Mouse (Mus musculus): Measurements from ENCODE around the gene Rps6ka5. TPM values are rescaled to one million over a fixed set of nuclear protein-coding genes. Genes with fewer than 3 reads are reported as not detected.

Gene Rps6ka5
- polyA plus RNA-seq, 1 experiment from 2014 or later = 4.8 TPM

- peaks cover 3% of the 10 kb centered on the region; the same call in 1 of the 2 replicates for H3K4me1 ChIP-seq (ENCODE audit: control insufficient read depth, insufficient read depth, low read length)
- no peak overlapping the region for H3K27ac ChIP-seq (replicated peaks; ENCODE audit: low read depth, low read length)
- WGBS = 77% methylated on average over 4 of the region's 4 CpGs
- H3K4me2 ChIP-seq (ENCODE audit: low read depth, low read length) = no peak overlapping the region
- H3K9me3 ChIP-seq (ENCODE audit: control insufficient read depth, low read length) = no peaks in the 10 kb centered on the region
- ATAC-seq (ENCODE audit: low read depth) (no peak), DNase-seq (ENCODE audit: low spot score) (no peak)
- no peak overlapping the region for H3K4me3 ChIP-seq (ENCODE audit: low read depth, low read length)
- no peaks in the 10 kb centered on the region for H3K27me3 ChIP-seq (replicated peaks; ENCODE audit: control insufficient read depth, insufficient read depth, low read length)
- no peaks in the 10 kb centered on the region for H3K36me3 ChIP-seq (ENCODE audit: control insufficient read depth, insufficient read depth, low read length)
- H3K9ac ChIP-seq (ENCODE audit: low read depth, low read length) = no peak overlapping the region
These were observed 193.6 kb downstream of the Rps6ka5 start for GRCm38 (mm10) chr12:100533209-100533608.

- ATAC-seq (ENCODE audit: low read depth) = no peak
- DNase-seq (ENCODE audit: low spot score) = no peak
- Histone ChIP-seq H3K27ac (replicated peaks; ENCODE audit: low read depth, low read length) (no peak overlapping the region), H3K27me3 (replicated peaks; ENCODE audit: control insufficient read depth, insufficient read depth, low read length) (no peaks in the 10 kb centered on the region), H3K4me2 (ENCODE audit: low read depth, low read length) (no peak overlapping the region), H3K9ac (ENCODE audit: low read depth, low read length) (no peak overlapping the region), H3K9me3 (ENCODE audit: control insufficient read depth, low read length) (no peaks in the 10 kb centered on the region), H3K4me1 (ENCODE audit: control insufficient read depth, insufficient read depth, low read length) (peaks cover 12% of the 10 kb centered on the region), H3K36me3 (ENCODE audit: control insufficient read depth, insufficient read depth, low read length) (no peaks in the 10 kb centered on the region), H3K4me3 (ENCODE audit: low read depth, low read length) (no peak overlapping the region)
- 76% methylated on average over 1 of the region's 1 CpGs for WGBS
These were observed 195.0 kb downstream of the Rps6ka5 start for GRCm38 (mm10) chr12:100531740-100532139.

GRCm38 (mm10) chr12:100530871-100531270, 195.9 kb downstream of the Rps6ka5 start:
- Histone ChIP-seq H3K36me3 (ENCODE audit: control insufficient read depth, insufficient read depth, low read length) (no peaks in the 10 kb centered on the region), H3K4me3 (ENCODE audit: low read depth, low read length) (no peak overlapping the region), H3K9ac (ENCODE audit: low read depth, low read length) (no peak overlapping the region), H3K4me1 (ENCODE audit: control insufficient read depth, insufficient read depth, low read length) (peaks cover 8% of the 10 kb centered on the region; the same call in 1 of the 2 replicates), H3K27me3 (replicated peaks; ENCODE audit: control insufficient read depth, insufficient read depth, low read length) (no peaks in the 10 kb centered on the region), H3K27ac (replicated peaks; ENCODE audit: low read depth, low read length) (no peak overlapping the region), H3K4me2 (ENCODE audit: low read depth, low read length) (no peak overlapping the region), H3K9me3 (ENCODE audit: control insufficient read depth, low read length) (no peaks in the 10 kb centered on the region)
- ATAC-seq (ENCODE audit: low read depth) (no peak), DNase-seq (ENCODE audit: low spot score) (no peak)
- WGBS = 74% methylated on average over 5 of the region's 5 CpGs

GRCm38 (mm10) chr12:100529651-100530050, 197.1 kb downstream of the Rps6ka5 start:
- H3K9me3 ChIP-seq (ENCODE audit: control insufficient read depth, low read length) = no peaks in the 10 kb centered on the region
- no peak overlapping the region; the same call in 1 of the 2 replicates for H3K27ac ChIP-seq (replicated peaks; ENCODE audit: low read depth, low read length)
- H3K36me3 ChIP-seq (ENCODE audit: control insufficient read depth, insufficient read depth, low read length) = no peaks in the 10 kb centered on the region
- no peak overlapping the region for H3K4me2 ChIP-seq (ENCODE audit: low read depth, low read length)
- no peak overlapping the region for H3K4me3 ChIP-seq (ENCODE audit: low read depth, low read length)
- WGBS = 73% methylated on average over 5 of the region's 5 CpGs
- H3K4me1 ChIP-seq (ENCODE audit: control insufficient read depth, insufficient read depth, low read length) = peaks cover 8% of the 10 kb centered on the region; the same call in 1 of the 2 replicates
- no peak overlapping the region for H3K9ac ChIP-seq (ENCODE audit: low read depth, low read length)
- no peaks in the 10 kb centered on the region for H3K27me3 ChIP-seq (replicated peaks; ENCODE audit: control insufficient read depth, insufficient read depth, low read length)
- DNase-seq (ENCODE audit: low spot score) = no peak
- no peak for ATAC-seq (ENCODE audit: low read depth)

- Histone ChIP-seq H3K4me3 (ENCODE audit: low read depth, low read length) (no peak overlapping the region), H3K27ac (replicated peaks; ENCODE audit: low read depth, low read length) (no peak overlapping the region), H3K9ac (ENCODE audit: low read depth, low read length) (no peak overlapping the region), H3K9me3 (ENCODE audit: control insufficient read depth, low read length) (no peaks in the 10 kb centered on the region), H3K27me3 (replicated peaks; ENCODE audit: control insufficient read depth, insufficient read depth, low read length) (no peaks in the 10 kb centered on the region), H3K36me3 (ENCODE audit: control insufficient read depth, insufficient read depth, low read length) (no peaks in the 10 kb centered on the region), H3K4me2 (ENCODE audit: low read depth, low read length) (no peak overlapping the region), H3K4me1 (ENCODE audit: control insufficient read depth, insufficient read depth, low read length) (peaks cover 8% of the 10 kb centered on the region; the same call in 1 of the 2 replicates)
- peak; percentile 51 for DNase-seq (ENCODE audit: low spot score)
- 15% methylated on average over 8 of the region's 8 CpGs for WGBS
- ATAC-seq (ENCODE audit: low read depth) = no peak
These were observed 197.6 kb downstream of the Rps6ka5 start for GRCm38 (mm10) chr12:100529172-100529571.

- H3K4me2 ChIP-seq (ENCODE audit: low read depth, low read length) = peak overlapping the region; percentile 45
- H3K9me3 ChIP-seq (ENCODE audit: control insufficient read depth, low read length) = no peaks in the 10 kb centered on the region
- H3K9ac ChIP-seq (ENCODE audit: low read depth, low read length) = no peak overlapping the region
- H3K36me3 ChIP-seq (ENCODE audit: control insufficient read depth, insufficient read depth, low read length) = no peaks in the 10 kb centered on the region
- no peaks in the 10 kb centered on the region for H3K27me3 ChIP-seq (replicated peaks; ENCODE audit: control insufficient read depth, insufficient read depth, low read length)
- no peak for DNase-seq (ENCODE audit: low spot score)
- no peak for ATAC-seq (ENCODE audit: low read depth)
- 49% methylated on average over 3 of the region's 3 CpGs for WGBS
- peaks cover 8% of the 10 kb centered on the region; the same call in 1 of the 2 replicates for H3K4me1 ChIP-seq (ENCODE audit: control insufficient read depth, insufficient read depth, low read length)
- H3K27ac ChIP-seq (replicated peaks; ENCODE audit: low read depth, low read length) = 0 out of 2 replicates have a peak overlapping the region, but pooled peaks have one; percentile 11
- H3K4me3 ChIP-seq (ENCODE audit: low read depth, low read length) = no peak overlapping the region
These were observed 198.5 kb downstream of the Rps6ka5 start for GRCm38 (mm10) chr12:100528246-100528645.

GRCm38 (mm10) chr12:100527753-100528152, 199.0 kb downstream of the Rps6ka5 start:
- no peak overlapping the region for H3K9ac ChIP-seq (ENCODE audit: low read depth, low read length)
- H3K9me3 ChIP-seq (ENCODE audit: control insufficient read depth, low read length) = no peaks in the 10 kb centered on the region
- H3K4me2 ChIP-seq (ENCODE audit: low read depth, low read length) = peak overlapping the region; percentile 45
- no peaks in the 10 kb centered on the region for H3K27me3 ChIP-seq (replicated peaks; ENCODE audit: control insufficient read depth, insufficient read depth, low read length)
- peak; percentile 98 for ATAC-seq (ENCODE audit: low read depth)
- H3K4me1 ChIP-seq (ENCODE audit: control insufficient read depth, insufficient read depth, low read length) = peaks cover 8% of the 10 kb centered on the region; the same call in 1 of the 2 replicates
- DNase-seq (ENCODE audit: low spot score) = peak; percentile 92
- 9% methylated on average over 9 of the region's 9 CpGs for WGBS
- no peak overlapping the region for H3K4me3 ChIP-seq (ENCODE audit: low read depth, low read length)
- no peaks in the 10 kb centered on the region for H3K36me3 ChIP-seq (ENCODE audit: control insufficient read depth, insufficient read depth, low read length)
- no peak overlapping the region for H3K27ac ChIP-seq (replicated peaks; ENCODE audit: low read depth, low read length)

GRCm38 (mm10) chr12:100527241-100527640, 199.5 kb downstream of the Rps6ka5 start:
- Histone ChIP-seq H3K36me3 (ENCODE audit: control insufficient read depth, insufficient read depth, low read length) (no peaks in the 10 kb centered on the region), H3K9me3 (ENCODE audit: control insufficient read depth, low read length) (no peaks in the 10 kb centered on the region), H3K27me3 (replicated peaks; ENCODE audit: control insufficient read depth, insufficient read depth, low read length) (no peaks in the 10 kb centered on the region), H3K4me1 (ENCODE audit: control insufficient read depth, insufficient read depth, low read length) (peaks cover 8% of the 10 kb centered on the region; the same call in 1 of the 2 replicates), H3K4me2 (ENCODE audit: low read depth, low read length) (peak overlapping the region; percentile 45), H3K4me3 (ENCODE audit: low read depth, low read length) (no peak overlapping the region), H3K9ac (ENCODE audit: low read depth, low read length) (no peak overlapping the region), H3K27ac (replicated peaks; ENCODE audit: low read depth, low read length) (no peak overlapping the region)
- peak; percentile 52 for DNase-seq (ENCODE audit: low spot score)
- WGBS = 65% methylated on average over 9 of the region's 9 CpGs
- peak; percentile 31; the same call in 1 of the 2 replicates for ATAC-seq (ENCODE audit: low read depth)

GRCm38 (mm10) chr12:100525939-100526338, 200.8 kb downstream of the Rps6ka5 start:
- H3K27ac ChIP-seq (replicated peaks; ENCODE audit: low read depth, low read length) = no peak overlapping the region
- no peak overlapping the region for H3K4me3 ChIP-seq (ENCODE audit: low read depth, low read length)
- H3K4me1 ChIP-seq (ENCODE audit: control insufficient read depth, insufficient read depth, low read length) = peaks cover 9% of the 10 kb centered on the region
- no peak overlapping the region for H3K4me2 ChIP-seq (ENCODE audit: low read depth, low read length)
- DNase-seq (ENCODE audit: low spot score) = no peak
- H3K36me3 ChIP-seq (ENCODE audit: control insufficient read depth, insufficient read depth, low read length) = no peaks in the 10 kb centered on the region
- H3K9me3 ChIP-seq (ENCODE audit: control insufficient read depth, low read length) = no peaks in the 10 kb centered on the region
- H3K9ac ChIP-seq (ENCODE audit: low read depth, low read length) = no peak overlapping the region
- WGBS = 29% methylated on average over 1 of the region's 1 CpGs
- no peaks in the 10 kb centered on the region for H3K27me3 ChIP-seq (replicated peaks; ENCODE audit: control insufficient read depth, insufficient read depth, low read length)
- ATAC-seq (ENCODE audit: low read depth) = no peak

Measured in embryonic facial prominence, embryonic 14.5 days (tissue).